Mouse (Mus musculus) kidney, adult 2 months (tissue): ENCODE data around the gene Lrrfip2.

ENCODE experiments used
- CTCF ChIP-seq: fragments of 200-500 bp; conservative IDR thresholded peaks from 2 replicates; pipeline ENCODE4 v1.5.1; 2011; ENCODE audit warnings: low read depth, mild to moderate bottlenecking, control low read depth, low read length, moderate library complexity, mixed read lengths; ENCODE audit not compliant: insufficient read depth, insufficient read length
- POLR2A ChIP-seq: fragments of 200-500 bp; IDR thresholded peaks from one replicate; pipeline ENCODE4 v1.6.1; 2011; ENCODE audit warnings: low read depth, low read length, control low read depth

GRCm38 (mm10) chr9:111107863-111108262, 9.5 kb upstream of the Lrrfip2 start:
- TF ChIP-seq CTCF: no peak
- TF ChIP-seq POLR2A: no peak
